Mouse (Mus musculus) stomach, postnatal 0 days (tissue): Measurements from ENCODE around the gene Zfp503.

Source experiments
- CTCF ChIP-seq: IDR thresholded peaks from 2 replicates; pipeline ENCODE4 v1.5.1; 2016; ENCODE audit warnings: antibody characterized with exemption, low read depth, mild to moderate bottlenecking, moderate library complexity
- EP300 ChIP-seq: optimal IDR thresholded peaks from 2 replicates; pipeline ENCODE3; 2016; ENCODE audit warnings: antibody characterized with exemption

DNA sequence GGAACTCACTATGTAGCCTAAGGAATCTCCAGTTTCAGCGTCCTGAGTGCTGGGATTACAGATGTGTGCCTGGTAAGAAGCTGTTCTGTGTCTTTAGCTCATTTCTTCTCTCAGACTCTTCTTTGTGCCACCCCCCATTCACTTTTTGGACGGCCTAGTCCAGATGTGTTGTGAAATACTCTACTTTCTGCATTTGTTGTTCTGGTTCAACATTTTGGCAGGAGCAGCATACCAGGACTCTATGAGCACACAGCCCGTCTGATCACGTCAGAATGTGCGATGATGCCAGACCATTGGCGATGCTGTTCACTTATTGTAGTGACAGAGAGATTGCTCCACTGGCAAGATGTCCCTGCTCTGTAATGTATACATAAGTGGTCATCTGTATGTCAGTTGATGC lies 17.6 kb upstream of the Zfp503 start:
- TF ChIP-seq CTCF: no peak
- TF ChIP-seq EP300: no peak
